Mouse (Mus musculus) heart, embryonic 11.5 days (tissue): Measurements from ENCODE around the gene Abcc4. TPM values are rescaled to one million over a fixed set of nuclear protein-coding genes. Genes with fewer than 3 reads are reported as not detected.
A peak's percentile ranks its signal among the peaks of the same experiment; 100 is the strongest.

Source experiments
- ATAC-seq: fragments of 200-750 bp; cut with Nextera tagmentation; replicated peaks from 2 replicates; pipeline ENCODE4 v1.8.0; 2017; ENCODE audit warnings: moderate library complexity; ENCODE audit not compliant: insufficient number of reproducible peaks, low FRiP score, low TSS enrichment
- H3K27ac ChIP-seq: fragments of 300-500 bp; sonication (generic); 2 replicates; pipeline ENCODE4 v1.5.1; 2014; ENCODE audit warnings: mild to moderate bottlenecking, low read depth, low read length
- H3K27me3 ChIP-seq: fragments of 300-500 bp; sonication (generic); 2 replicates; pipeline ENCODE4 v1.6.1; 2014; ENCODE audit warnings: mild to moderate bottlenecking, low read length, mixed read lengths; ENCODE audit not compliant: control insufficient read depth, insufficient read depth
- H3K36me3 ChIP-seq: fragments of 300-500 bp; sonication (generic); 2 replicates; pipeline ENCODE4 v1.6.1; 2014; ENCODE audit warnings: mild to moderate bottlenecking, low read length, moderate library complexity, mixed read lengths; ENCODE audit not compliant: control insufficient read depth, insufficient read depth
- H3K4me1 ChIP-seq: fragments of 300-500 bp; sonication (generic); 2 replicates; pipeline ENCODE4 v1.6.1; 2014; ENCODE audit warnings: low read length; ENCODE audit not compliant: control insufficient read depth, insufficient read depth
- H3K4me2 ChIP-seq: fragments of 300-500 bp; sonication (generic); 2 replicates; pipeline ENCODE4 v1.6.1; 2014; ENCODE audit warnings: mild to moderate bottlenecking, moderate library complexity
- H3K4me3 ChIP-seq: fragments of 300-500 bp; sonication (generic); 2 replicates; pipeline ENCODE4 v1.5.1; 2014; ENCODE audit warnings: low read depth, low read length
- H3K9ac ChIP-seq: fragments of 300-500 bp; sonication (generic); 2 replicates; pipeline ENCODE4 v1.6.1; 2014; ENCODE audit warnings: mild to moderate bottlenecking, low read depth, low read length, moderate library complexity
- H3K9me3 ChIP-seq: fragments of 300-500 bp; sonication (generic); replicated peaks from 2 replicates; pipeline ENCODE4 v1.6.1; 2016; ENCODE audit warnings: low read length; ENCODE audit not compliant: control insufficient read depth
- WGBS: fragments of 180-500 bp; shearing (Covaris S2); extraction: QIAGEN DNeasy Blood & Tissue Kit; methylation state at CpG from one replicate; pipeline ENCODE4 v1.1.7; 2014; ENCODE audit not compliant: insufficient replicate concordance; 5-methylcytosine and 5-hydroxymethylcytosine counted together
- polyA plus RNA-seq: library from polyadenylated mRNA; unstranded; fragments of >200 nt; fragmentation: Nextera tagmentation; extraction: Ambion mirVana; gene quantifications from 2 replicates; pipeline ENCODE4 v1.2.1, GENCODE M21; 2014

Abcc4 gene
- polyA plus RNA-seq, 1 experiment from 2014 or later = 1.6 TPM

GRCm38 (mm10) chr14:118714720-118715119 lies 8.7 kb upstream of the Abcc4 start:
- no peak overlapping the region for H3K9ac ChIP-seq
- WGBS = 81% methylated on average over 6 of the region's 6 CpGs

GRCm38 (mm10) chr14:118714320-118714719 lies 8.3 kb upstream of the Abcc4 start:
- Histone ChIP-seq H3K4me1 (no peaks in the 10 kb centered on the region), H3K9ac (no peak overlapping the region), H3K36me3 (no peaks in the 10 kb centered on the region), H3K27ac (no peak overlapping the region), H3K27me3 (0 out of 2 replicates have a peak, but pooled peaks cover 2% of the 10 kb centered on the region), H3K4me3 (no peak overlapping the region), H3K4me2 (no peak overlapping the region), H3K9me3 (no peaks in the 10 kb centered on the region)
- ATAC-seq = no peak
- 82% methylated on average over 2 of the region's 2 CpGs for WGBS

More at GRCm38 (mm10) chr14:118714720-118715119, 8.7 kb upstream of the Abcc4 start:
- no peak overlapping the region for H3K4me2 ChIP-seq
- H3K4me1 ChIP-seq = no peaks in the 10 kb centered on the region
- H3K9me3 ChIP-seq = no peaks in the 10 kb centered on the region
- no peak overlapping the region for H3K4me3 ChIP-seq
- H3K27ac ChIP-seq = no peak overlapping the region
- ATAC-seq = no peak
- no peaks in the 10 kb centered on the region for H3K36me3 ChIP-seq
- 0 out of 2 replicates have a peak, but pooled peaks cover 2% of the 10 kb centered on the region for H3K27me3 ChIP-seq

- peak overlapping the region; percentile 54; the same call in 1 of the 2 replicates for H3K9ac ChIP-seq
- H3K27ac ChIP-seq = no peak overlapping the region
- ATAC-seq = no peak
Measured at GRCm38 (mm10) chr14:118713869-118714268, 7.8 kb upstream of the Abcc4 start.

GRCm38 (mm10) chr14:118713408-118713807 lies 7.4 kb upstream of the Abcc4 start:
- 5% methylated on average over 18 of the region's 18 CpGs for WGBS
- H3K36me3 ChIP-seq = no peaks in the 10 kb centered on the region
- H3K4me3 ChIP-seq = peak overlapping the region; percentile 37

More at GRCm38 (mm10) chr14:118713869-118714268, 7.8 kb upstream of the Abcc4 start:
- peak overlapping the region; percentile 37 for H3K4me3 ChIP-seq
- H3K9me3 ChIP-seq = no peaks in the 10 kb centered on the region
- H3K4me1 ChIP-seq = no peaks in the 10 kb centered on the region
- H3K27me3 ChIP-seq = 0 out of 2 replicates have a peak, but pooled peaks cover 2% of the 10 kb centered on the region
- WGBS = 11% methylated on average over 8 of the region's 8 CpGs
- peak overlapping the region; percentile 73 for H3K4me2 ChIP-seq
- no peaks in the 10 kb centered on the region for H3K36me3 ChIP-seq

GRCm38 (mm10) chr14:118712889-118713288 lies 6.9 kb upstream of the Abcc4 start:
- peak overlapping the region; percentile 37; the same call in 1 of the 2 replicates for H3K4me3 ChIP-seq
- H3K27me3 ChIP-seq = 0 out of 2 replicates have a peak, but pooled peaks cover 2% of the 10 kb centered on the region

More at GRCm38 (mm10) chr14:118713408-118713807, 7.4 kb upstream of the Abcc4 start:
- Histone ChIP-seq H3K4me2 (peak overlapping the region; percentile 73), H3K9me3 (no peaks in the 10 kb centered on the region), H3K27ac (no peak overlapping the region), H3K4me1 (no peaks in the 10 kb centered on the region), H3K9ac (peak overlapping the region; percentile 54), H3K27me3 (0 out of 2 replicates have a peak, but pooled peaks cover 2% of the 10 kb centered on the region)
- ATAC-seq = no peak

GRCm38 (mm10) chr14:118710945-118711344 lies 4.9 kb upstream of the Abcc4 start:
- H3K27me3 ChIP-seq = peaks cover 6% of the 10 kb centered on the region
- no peaks in the 10 kb centered on the region for H3K4me1 ChIP-seq
- ATAC-seq = no peak
- H3K27ac ChIP-seq = no peak overlapping the region
- H3K9ac ChIP-seq = no peak overlapping the region
- H3K9me3 ChIP-seq = no peaks in the 10 kb centered on the region
- no peak overlapping the region for H3K4me3 ChIP-seq
- H3K36me3 ChIP-seq = no peaks in the 10 kb centered on the region
- no peak overlapping the region for H3K4me2 ChIP-seq

More at GRCm38 (mm10) chr14:118712889-118713288, 6.9 kb upstream of the Abcc4 start:
- H3K9me3 ChIP-seq = no peaks in the 10 kb centered on the region
- no peak overlapping the region for H3K27ac ChIP-seq
- ATAC-seq = no peak
- H3K4me2 ChIP-seq = peak overlapping the region; percentile 73
- H3K36me3 ChIP-seq = no peaks in the 10 kb centered on the region
- H3K4me1 ChIP-seq = no peaks in the 10 kb centered on the region
- 53% methylated on average over 5 of the region's 5 CpGs for WGBS
- H3K9ac ChIP-seq = no peak overlapping the region

GRCm38 (mm10) chr14:118709736-118710135 lies 3.7 kb upstream of the Abcc4 start:
- WGBS = 19% methylated on average over 11 of the region's 11 CpGs
- no peak overlapping the region for H3K4me3 ChIP-seq
- H3K36me3 ChIP-seq = no peaks in the 10 kb centered on the region
- 0 out of 2 replicates have a peak, but pooled peaks cover 3% of the 10 kb centered on the region for H3K4me1 ChIP-seq
- peak overlapping the region; percentile 8; the same call in 1 of the 2 replicates for H3K27ac ChIP-seq
- H3K9me3 ChIP-seq = no peaks in the 10 kb centered on the region
- no peak overlapping the region for H3K4me2 ChIP-seq
- no peak overlapping the region for H3K9ac ChIP-seq
- peaks cover 10% of the 10 kb centered on the region for H3K27me3 ChIP-seq
- ATAC-seq = peak; percentile 60

- Histone ChIP-seq H3K4me2 (no peak overlapping the region), H3K4me3 (no peak overlapping the region), H3K9me3 (no peaks in the 10 kb centered on the region), H3K36me3 (no peaks in the 10 kb centered on the region), H3K9ac (no peak overlapping the region), H3K27me3 (peaks cover 20% of the 10 kb centered on the region), H3K27ac (no peak overlapping the region), H3K4me1 (0 out of 2 replicates have a peak, but pooled peaks cover 3% of the 10 kb centered on the region)
- WGBS = 79% methylated on average over 5 of the region's 5 CpGs
- ATAC-seq = no peak
Measured at GRCm38 (mm10) chr14:118708126-118708525, 2.1 kb upstream of the Abcc4 start.

GRCm38 (mm10) chr14:118706962-118707361 lies 943 bp upstream of the Abcc4 start:
- Histone ChIP-seq H3K9ac (no peak overlapping the region), H3K9me3 (no peaks in the 10 kb centered on the region), H3K36me3 (no peaks in the 10 kb centered on the region), H3K4me3 (no peak overlapping the region), H3K27me3 (peaks cover 20% of the 10 kb centered on the region), H3K4me2 (peak overlapping the region; percentile 92), H3K4me1 (0 out of 2 replicates have a peak, but pooled peaks cover 3% of the 10 kb centered on the region), H3K27ac (no peak overlapping the region)
- WGBS = 76% methylated on average over 11 of the region's 11 CpGs
- ATAC-seq = no peak
